Mouse (Mus musculus) CD4-positive, CD25-positive, alpha-beta regulatory T cell, adult 2 months (primary cell): ENCODE data around the gene Gm20388.

Source experiments
- DNase-seq: peaks from one replicate; pipeline ENCODE4 v3.0.0-alpha.2; 2012; ENCODE audit warnings: low read depth, low spot score

Gene Gm20388

DNA sequence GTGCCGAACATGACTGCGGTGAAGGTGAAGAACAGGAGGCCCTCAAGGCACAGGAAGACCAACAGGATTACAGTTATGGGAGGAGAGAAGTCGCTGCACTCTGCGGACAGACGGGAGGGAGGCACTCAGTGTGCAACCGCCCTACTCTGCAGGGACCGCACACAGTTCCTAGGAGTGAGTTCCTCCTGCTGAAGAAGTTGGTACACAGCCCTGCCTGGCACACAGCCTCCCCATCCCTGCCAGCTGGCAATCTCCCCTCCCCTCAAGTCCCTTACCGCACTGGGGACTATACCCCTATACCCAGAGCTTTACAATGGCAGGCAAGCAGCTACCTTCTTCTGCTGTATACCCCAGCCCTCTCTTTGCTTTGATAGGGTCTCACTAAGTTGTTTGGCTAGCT, 172.6 kb downstream of the Gm20388 start:
- DNase-seq = no peak

DNA sequence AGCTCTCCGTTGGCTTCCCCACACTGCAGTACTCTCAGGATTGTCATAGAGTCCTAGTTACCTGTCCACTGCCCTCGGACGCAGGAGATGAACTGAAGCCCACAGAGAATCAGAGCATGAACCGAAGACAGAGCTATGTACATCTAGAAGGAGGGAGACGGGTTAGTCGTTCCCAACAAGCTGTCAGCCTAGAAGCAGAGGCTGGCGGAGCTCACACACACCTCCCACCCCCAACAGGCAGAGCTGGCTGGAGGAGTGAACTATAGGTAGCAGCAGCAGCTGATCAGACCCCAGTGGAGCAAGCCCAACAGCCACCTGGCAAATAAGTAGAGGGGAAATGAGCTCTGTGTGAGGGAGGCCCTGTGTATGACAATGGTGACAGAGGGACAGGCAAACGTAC, 174.1 kb downstream of the Gm20388 start:
- no peak for DNase-seq

DNA sequence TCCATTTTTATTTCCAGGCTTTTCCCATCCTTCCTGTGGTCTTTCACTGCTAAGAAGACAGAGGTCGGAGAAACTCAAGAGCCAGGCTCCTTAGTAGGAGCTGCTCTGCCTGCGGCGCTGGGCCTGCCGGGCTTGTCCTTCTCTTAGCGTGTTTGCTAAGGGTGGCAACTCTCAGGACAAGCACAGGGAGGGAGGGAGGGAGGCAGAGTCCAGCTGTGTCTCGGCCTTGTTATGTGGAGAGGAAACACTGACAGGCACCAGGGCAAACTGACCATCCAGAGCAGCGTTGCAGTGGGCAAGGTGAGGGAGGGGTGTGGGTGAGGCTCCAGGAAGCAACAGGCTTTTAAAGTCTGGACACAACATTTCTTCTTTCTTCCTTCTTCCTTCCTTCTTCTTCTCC, 178.9 kb downstream of the Gm20388 start:
- no peak for DNase-seq

DNA sequence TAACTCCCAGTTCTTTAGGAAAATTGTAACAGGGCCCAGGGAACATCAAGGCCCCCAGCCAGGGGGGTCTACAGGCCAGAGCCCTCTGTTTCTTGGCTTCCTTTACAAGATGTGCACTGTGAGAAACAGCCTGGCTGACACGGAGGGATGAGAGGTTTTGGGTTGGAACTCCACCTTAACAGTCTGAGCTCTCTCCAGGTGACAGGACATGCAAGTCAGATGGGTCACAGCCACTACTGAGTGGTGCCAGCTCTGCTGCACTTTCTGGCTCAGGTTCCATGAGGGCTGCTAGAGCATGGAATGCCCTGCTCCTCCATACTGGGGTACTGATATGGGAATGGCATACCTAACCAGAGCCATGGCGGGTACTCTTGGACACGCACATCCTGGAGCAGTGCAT, 180.4 kb downstream of the Gm20388 start:
- DNase-seq = no peak

DNA sequence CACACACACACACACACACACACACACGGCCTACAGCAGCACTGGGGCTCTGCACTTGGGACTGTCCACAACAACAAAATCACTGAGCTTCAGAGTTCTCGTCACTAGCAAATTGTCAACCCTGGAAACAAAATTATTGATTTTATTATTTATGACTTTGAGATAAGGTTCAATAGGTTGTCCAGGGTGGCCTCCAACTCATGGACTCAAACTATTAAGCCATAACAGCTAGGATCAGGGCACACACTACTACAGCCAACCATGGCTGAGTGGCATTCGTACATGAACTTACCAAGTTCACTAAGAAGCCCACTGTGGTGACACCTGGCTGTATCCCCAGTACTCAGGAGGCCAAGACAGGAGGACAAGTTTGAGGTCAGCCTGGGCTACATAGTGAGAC, 182.5 kb downstream of the Gm20388 start:
- DNase-seq = no peak

DNA sequence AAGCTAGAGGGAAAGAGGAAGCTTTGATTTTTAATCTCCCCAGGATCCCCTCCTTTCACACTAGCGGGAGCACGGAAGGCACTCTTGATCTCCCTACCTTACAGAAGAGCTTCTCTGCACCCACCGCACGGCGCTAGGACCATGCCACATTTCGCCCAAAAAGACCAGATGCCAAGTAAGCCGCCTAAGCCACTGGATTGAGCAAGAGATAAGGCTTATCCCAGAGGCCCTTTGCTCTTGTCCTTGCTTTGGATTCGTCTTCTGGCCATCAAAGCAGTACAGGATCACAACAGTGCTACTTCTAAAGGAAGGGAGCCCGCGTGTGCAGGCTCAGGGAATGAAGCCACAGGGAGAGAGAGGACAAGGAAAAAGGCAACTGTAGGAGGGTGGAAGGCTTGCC, 184.2 kb downstream of the Gm20388 start:
- no peak for DNase-seq

DNA sequence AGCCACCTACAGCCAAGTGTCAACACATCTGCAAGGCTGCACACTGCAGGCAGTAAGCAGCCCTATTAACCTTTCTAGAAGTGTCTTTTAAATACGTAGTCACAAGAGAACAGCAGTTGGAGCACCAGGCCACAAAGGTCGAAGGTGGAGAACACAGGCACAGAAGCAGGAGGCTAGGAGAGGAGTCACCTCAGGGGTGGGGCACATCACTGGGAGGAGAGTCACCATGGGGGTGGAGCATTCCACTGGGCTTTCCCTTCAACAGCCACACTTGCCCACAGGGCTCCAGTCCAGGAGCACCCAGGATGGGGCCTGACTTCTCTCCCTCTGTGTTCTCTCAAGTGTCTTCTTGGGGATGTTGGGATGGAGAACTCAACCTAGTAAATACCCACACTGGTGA, 185.8 kb downstream of the Gm20388 start:
- no peak for DNase-seq

DNA sequence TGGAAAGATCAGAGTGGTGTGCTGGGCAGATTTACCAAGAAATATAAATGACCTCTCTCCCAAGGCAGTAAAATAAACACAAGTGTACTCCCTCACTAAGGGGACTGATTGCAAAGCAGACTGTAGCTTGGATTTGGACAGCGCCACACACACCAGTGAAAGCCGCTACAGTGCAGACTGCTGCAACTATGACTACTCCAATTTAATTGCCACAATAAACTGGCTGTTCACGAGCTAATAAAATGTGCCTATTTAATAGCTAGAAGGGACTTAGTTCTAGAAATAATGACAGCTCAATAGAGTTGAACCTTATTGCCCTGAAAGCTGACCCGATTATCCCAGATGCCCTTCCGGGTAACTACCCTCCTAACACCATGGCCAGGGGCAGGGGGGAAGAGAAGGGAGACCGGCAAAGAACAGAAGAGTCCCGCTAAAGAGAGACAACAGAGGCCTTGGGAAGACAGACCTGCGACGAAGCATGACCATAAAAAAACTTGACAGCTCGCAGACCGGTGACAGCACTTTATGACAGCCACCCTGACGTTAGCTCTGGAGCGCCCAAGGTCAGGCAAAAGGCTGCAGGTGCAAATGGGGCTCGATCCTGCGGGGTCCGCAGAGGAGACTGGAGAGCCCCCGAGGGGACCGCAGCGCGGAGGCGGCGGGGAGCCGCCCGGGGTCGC, 189.9 kb downstream of the Gm20388 start:
- no peak for DNase-seq

DNA sequence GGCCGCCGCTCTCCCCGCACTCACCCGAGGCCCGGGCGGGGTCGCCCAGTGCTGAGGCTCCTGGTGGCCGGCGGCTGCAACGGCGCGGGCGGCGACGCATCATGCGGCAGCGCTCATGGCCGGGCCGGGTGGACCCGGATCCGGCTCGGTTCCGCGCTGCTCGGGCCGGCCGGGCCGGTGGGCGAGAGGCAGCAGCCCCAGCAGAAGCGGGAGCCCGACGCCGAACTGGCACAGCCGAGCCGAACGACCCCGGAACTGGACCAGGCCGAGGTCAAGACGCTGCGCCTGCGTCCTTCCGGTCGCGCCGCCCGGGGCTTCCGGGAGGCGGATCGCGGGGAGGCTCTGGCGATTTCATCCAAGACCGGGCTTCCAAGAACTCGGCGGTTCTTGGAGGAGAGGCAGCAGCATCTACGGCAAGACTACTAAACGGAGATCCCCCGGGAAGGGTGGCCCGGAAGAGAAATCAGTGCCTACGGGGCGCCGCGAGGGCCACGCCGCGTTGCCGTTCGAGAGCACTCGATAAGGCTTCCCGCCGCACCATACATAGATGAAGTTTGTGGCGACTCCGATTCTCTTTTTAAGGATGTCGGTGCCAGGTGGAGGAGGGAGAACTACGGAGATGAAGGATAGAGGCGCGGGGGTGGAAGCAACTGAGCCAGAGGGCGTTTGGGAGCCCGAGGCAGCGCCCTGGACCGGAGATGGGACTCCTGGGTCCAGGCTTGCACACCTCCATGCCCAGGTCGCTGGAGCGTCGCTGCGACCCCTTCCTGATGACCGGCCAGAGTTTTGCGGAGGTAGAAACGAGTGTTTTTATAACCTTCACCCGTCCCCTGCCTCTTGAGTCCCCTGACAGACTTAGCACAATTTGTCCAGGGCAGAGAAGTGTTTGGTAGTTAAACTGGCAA, 190.7 kb downstream of the Gm20388 start, which contains the start of gene Zdhhc7:
Zdhhc7 (minus strand) TSS at position 415 of the 905 bp plus-strand sequence.
- DNase-seq = peak; percentile 82

DNA sequence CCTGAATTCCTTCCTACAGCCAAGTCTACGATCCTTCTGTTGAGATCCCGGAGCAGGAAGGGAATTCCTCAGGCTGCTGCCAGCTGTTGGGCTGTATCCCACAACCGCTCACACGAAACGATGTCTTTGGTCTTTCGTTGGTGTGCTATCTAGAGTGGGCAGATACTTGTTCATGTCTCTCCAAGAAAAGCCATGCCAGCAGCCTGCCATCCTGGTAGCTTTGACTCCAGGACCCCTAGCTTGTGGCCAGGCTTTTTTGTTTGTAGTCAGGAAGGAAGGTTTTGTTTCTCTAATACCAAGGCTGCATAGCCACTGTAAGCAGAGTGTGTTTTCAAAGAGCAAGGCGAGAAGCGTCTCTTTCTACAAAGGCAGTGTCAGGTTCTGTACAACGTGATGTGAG, 193.3 kb downstream of the Gm20388 start:
- DNase-seq = no peak

DNA sequence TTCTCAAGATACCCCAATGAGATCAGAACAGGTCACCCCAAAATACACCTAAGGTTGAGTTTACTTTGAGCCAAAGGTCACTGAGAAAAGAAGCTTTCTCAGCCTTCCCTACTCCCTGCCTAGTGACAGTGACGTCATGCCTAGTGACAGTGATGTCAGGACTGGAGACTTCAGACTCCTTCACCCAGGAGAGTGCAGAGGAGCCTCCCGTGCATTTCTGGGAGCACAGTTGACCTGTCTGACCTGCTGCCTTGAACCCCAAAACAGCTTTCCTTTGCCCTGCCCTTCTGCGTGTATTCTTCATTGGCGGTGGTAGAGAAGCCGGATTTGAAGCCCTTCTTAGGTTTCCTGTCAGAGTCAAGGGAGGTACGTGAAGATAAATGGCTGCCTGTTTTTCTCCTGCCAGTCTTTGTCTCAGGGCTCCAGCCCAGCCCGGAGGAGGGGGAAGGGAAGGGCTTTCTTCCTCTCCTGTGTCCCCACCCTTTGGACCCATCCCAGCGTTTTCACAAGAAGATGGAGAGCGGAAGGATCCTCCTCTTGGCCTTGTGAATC, 194.2 kb downstream of the Gm20388 start:
- peak; percentile 63 for DNase-seq

DNA sequence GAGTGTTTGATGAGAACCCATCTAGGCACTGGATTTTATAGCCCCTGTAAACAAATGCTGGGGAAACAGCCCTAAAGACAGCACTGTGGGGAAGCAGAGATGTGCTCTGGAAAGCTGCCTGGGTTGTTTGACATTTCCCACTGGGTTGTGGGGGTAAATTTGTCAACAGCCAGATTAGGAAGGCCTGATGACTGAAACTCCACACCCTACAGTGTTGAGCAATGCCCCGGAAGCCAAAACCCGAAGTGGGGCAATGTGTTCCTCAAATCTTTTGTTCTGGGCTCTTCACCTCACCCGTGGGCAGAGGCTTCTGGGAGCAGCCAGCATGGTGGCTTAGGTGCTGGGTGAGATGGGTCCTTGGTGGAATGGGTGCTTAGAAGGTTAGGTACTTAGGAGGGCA, 198.5 kb downstream of the Gm20388 start:
- DNase-seq = no peak

DNA sequence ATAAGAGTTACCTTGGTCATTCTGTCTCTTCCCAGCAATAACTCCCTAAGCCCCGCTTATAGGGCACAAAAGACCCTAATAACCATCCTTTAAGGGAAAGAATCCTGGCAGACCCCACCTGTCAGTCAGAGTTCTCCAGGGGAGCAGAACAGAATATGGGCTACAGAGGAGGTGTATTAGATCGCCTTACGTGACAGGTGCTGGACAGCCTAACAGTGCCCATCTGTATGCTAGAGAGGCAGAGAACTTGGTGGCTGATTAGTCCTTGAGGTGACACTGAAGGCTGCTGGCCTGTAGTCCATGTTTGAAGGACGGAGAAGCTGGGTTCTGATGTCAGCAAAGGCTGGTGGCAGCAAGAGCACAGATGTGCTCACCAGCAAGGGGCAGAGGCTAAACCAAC, 200.3 kb downstream of the Gm20388 start:
- DNase-seq = no peak

DNA sequence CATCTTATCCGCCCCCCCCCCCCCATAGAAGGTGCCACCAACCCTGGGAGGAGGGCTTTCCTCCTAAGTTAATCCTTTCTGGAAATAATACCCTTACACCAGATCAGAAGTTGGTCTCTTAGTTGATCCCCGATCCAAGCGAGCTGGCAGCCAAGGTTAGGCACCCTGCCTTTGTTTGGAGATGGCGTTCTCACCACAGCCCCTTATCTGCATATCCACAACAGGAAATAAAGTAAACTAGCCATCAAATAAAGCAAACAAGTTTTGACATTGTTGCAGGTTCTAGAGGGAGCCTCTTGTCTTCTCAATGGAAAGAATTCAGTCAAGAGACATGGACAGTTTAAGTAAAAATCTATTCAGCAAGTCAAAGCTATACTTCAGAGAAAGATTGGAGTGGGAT, 200.7 kb downstream of the Gm20388 start:
- no peak for DNase-seq

DNA sequence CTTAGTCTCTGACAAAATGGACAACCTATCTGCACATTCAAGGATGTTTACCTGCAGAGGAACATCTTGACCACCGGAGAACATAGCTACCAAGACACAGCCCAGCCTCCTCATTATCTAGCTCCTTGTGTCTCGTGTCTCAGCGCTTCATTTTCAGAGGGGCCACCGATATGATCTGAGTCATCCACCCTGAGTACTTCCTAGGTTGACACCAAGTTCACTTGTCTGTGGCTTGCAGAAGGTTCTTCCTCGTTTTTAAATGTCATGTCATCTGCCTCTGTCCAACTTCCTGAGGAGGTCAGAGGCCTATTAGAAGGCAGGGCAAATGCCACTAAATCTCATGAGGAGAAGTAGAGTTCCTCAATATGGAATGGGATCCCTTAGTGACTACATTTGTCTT, 201.9 kb downstream of the Gm20388 start:
- no peak for DNase-seq

DNA sequence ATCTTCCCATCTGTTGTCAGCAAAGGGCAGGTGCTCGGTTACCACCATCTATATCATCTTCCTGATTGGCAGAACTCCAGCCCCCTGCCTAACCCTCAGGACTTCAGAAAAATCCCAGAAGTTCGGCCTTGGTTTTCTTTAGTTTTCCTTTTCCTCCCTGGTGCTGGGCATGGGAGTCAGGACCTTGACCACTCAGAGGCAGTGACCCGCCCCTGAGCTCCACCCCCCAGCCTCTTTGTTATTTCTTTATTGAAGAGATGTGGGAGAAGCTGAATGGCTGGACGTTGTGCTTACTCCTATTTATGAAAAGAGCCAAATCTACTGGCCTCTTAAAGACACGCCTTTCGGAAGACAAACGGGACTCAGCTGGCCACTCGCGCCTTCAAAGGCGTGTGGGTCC, 202.7 kb downstream of the Gm20388 start:
- DNase-seq = no peak

DNA sequence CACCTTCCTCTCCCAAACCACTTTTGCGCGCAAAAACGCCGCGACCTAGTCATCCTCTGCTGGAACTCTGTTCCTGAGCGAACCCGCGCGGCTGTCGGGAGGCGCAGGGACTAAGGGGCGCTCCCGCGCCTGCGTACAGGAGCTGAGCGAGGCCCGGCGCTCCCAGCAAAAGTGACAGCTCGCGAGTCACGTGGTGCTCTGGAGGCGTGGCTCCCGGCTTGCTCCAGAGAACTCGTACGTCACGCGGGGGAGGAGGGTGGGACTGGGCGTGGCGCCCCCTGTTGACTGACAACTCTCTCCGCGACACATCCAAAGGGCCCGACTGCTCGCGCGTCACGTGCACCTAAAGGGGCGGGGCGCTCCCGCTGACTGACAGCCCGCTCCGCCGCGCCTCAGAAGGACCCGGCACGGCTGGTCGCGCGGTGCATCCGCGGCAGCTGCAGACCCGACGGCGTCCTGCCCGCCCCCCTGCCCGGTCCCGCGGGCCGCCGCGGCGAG, 203.2 kb downstream of the Gm20388 start, which contains the start of gene 6430548M08Rik:
6430548M08Rik (plus strand) TSS at position 395 of the 498 bp plus-strand sequence.
- DNase-seq = peak; percentile 100

DNA sequence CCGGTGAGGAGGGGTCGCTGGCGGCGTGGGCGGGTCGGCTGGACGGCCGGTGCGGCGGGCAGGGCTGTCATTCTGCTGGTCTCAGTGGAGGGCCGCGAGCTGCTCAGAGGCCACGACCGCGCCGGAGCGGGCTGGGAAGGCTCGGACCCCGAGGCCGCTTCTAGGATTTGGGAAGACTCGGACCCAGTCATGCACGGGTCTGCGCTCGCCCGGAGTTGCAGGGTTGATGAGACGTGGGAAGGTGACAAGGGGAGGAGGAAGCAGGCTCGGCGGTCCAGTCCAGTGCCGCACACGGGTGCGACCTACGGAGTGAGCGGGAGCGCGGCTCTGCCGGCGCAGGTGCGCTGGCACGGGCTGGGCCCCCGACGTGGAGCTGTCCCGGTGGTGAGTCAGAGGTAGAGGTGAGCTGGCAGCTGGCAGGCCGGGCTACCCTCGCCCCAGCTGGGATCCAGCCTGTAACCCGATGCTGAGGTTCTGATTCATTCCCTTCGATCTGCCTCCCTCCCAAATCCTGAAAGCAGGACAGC, 203.7 kb downstream of the Gm20388 start:
- DNase-seq = peak; percentile 58

DNA sequence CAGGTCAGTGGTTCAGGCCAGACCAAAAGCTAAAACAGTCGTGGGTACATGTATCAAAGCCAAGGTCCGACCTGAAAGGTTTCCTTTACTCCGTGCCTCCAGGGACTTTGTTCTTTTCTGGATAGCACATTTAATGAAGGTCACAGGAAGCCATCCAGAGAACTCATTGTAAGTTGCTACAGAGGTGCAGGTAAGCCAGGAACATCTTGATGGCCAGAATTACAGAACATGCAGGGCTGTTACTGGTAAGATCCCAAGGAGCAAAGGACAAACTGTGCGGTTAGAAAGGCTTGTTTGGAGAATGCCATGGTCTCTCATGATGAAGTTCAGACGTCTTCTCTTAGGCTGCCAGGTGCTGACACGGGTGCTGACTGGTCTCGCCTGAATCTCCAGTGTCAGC, 206.0 kb downstream of the Gm20388 start:
- DNase-seq = no peak

DNA sequence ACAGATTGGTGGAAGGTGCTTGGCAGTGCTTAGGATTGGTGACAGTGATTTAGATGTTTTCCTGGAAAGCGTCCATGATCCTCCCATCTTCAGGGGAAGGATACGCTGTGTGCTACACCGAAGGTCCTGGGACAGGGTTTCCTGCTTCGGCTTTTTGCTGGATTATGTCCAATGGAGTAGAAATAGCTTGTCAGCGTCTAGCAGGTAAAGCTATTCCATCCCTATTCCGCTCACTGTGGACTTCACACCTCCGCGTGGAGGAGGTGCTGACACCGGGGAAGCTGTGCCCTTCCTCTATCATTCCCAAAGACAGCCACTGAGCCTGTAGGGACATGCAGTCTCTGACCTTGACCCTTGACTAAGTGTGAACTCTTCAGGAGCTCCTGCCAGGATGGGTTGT, 207.5 kb downstream of the Gm20388 start:
- DNase-seq = no peak

DNA sequence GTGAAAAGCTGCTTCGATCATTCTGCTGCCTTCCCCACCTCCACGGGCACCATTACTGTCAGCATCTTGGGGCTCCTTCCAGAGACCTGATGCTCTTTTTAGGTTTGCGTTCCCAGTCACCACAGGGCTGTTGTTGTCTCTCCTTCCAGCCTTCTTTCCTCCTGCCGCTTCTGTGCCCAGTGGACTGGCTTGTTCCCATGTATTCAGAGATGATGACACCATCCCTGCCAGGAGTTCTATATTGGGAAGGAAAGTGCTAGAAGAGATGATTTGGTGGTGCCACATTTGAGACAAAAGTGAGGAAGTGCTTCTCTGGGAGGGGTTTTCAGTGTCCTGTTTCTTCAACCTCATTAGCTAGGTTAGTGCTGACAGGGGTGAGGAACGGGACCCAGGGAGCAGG, 208.2 kb downstream of the Gm20388 start:
- DNase-seq = no peak

DNA sequence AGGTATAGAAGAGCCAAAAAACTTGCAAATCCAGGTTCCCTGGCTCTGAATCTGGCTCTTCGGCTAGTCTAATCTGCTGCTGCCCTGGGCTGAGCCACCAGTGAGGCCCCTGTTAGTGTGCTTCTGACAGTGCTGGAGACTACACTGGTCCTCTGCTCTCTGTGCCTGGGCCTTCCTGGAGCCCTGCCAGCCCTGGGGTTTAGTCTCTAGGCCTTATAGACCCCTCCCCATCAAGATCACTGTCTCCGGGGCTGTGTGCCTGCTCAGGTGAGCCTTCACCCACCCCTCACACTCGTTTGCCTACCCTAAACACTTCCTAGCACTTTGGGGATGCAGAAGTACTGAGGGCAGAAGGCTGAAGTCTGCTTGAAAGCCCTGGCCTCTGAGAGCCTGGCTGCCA, 208.8 kb downstream of the Gm20388 start:
- DNase-seq = no peak
